Mouse (Mus musculus) megakaryocyte, adult 5-6 weeks (primary cell): Measurements from ENCODE around the gene Kap. TPM values are rescaled to one million over a fixed set of nuclear protein-coding genes. Genes with fewer than 3 reads are reported as not detected.
A peak's percentile ranks its signal among the peaks of the same experiment; 100 is the strongest.
"Not testable (repeated sequence)": the region's sequence is repeated elsewhere in the genome, so short reads cannot be mapped to it uniquely, and the experiment has no call there.

Experiments used
- ATAC-seq: 2 replicates; pipeline ENCODE4 v1.8.0; 2016; ENCODE audit warnings: mild to moderate bottlenecking, inconsistent platforms; ENCODE audit not compliant: poor library complexity, severe bottlenecking
- total RNA-seq, 2 experiments: library from RNA; stranded (forward) in 1 of 2; stranded (reverse) in 1 of 2; fragments of 153-499, 151-499 nt in 1 of 2; fragments of 221-1000, 200-1000 nt in 1 of 2; gene quantifications; 2 replicates each; pipeline versions ENCODE4 v1.2.3 to v1.2.4; 2015 to 2017

Kap gene
- total RNA-seq (2015) (not detected in 2 replicates), total RNA-seq (2017) (not detected in 2 replicates)

GRCm38 (mm10) chr6:133853526-133853925, at the start of gene Kap:
Gene Kap, minus strand, starts transcription at chr6:133853762.
- no peak for ATAC-seq

- ATAC-seq = no peak
Observed at GRCm38 (mm10) chr6:133885871-133886415, 32.4 kb upstream of the Kap start.

GRCm38 (mm10) chr6:133883446-133883985, 30.0 kb upstream of the Kap start:
- no peak for ATAC-seq

GRCm38 (mm10) chr6:133875906-133876462, 22.4 kb upstream of the Kap start:
- peak; percentile 57; the same call in 1 of the 2 replicates for ATAC-seq

- ATAC-seq = no peak
Observed at GRCm38 (mm10) chr6:133872667-133873066, 19.1 kb upstream of the Kap start.

GRCm38 (mm10) chr6:133871131-133871530, 17.6 kb upstream of the Kap start:
- ATAC-seq = no peak

GRCm38 (mm10) chr6:133868381-133868780, 14.8 kb upstream of the Kap start:
- ATAC-seq = no peak

GRCm38 (mm10) chr6:133855871-133856270, 2.3 kb upstream of the Kap start:
- no peak for ATAC-seq

- no peak for ATAC-seq
Observed at GRCm38 (mm10) chr6:133849359-133849758, 4.2 kb downstream of the Kap start.

- not testable (repeated sequence) for ATAC-seq
Observed at GRCm38 (mm10) chr6:133848861-133849260, 4.7 kb downstream of the Kap start.

GRCm38 (mm10) chr6:133838296-133838995, 15.1 kb downstream of the Kap start:
- not testable (repeated sequence) for ATAC-seq

- ATAC-seq = no peak
Observed at GRCm38 (mm10) chr6:133812342-133812741, 41.2 kb downstream of the Kap start.

Other genes starting within 250 kb of the Kap start
- 51.9 and 66.7 TPM in 2 replicates for gene Etv6, start 181.9 kb upstream of the Kap start, total RNA-seq (2015)
- gene Etv6, start 181.9 kb upstream of the Kap start, total RNA-seq (2017) = 32.9 and 42.3 TPM in 2 replicates